Mouse (Mus musculus): ENCODE measurements around the gene Bet1. TPM values are rescaled to one million over a fixed set of nuclear protein-coding genes. Genes with fewer than 3 reads are reported as not detected.

The Bet1 gene
- polyA plus RNA-seq (2016; fragmentation: Nextera tagmentation; extraction: Ambion mirVana), result 49.7 and 56.3 TPM in 2 replicates

- DNase-seq (ENCODE audit: low spot score), result peak; percentile 89
- Histone ChIP-seq H3K4me3 (peak within 1 kb of the TSS; percentile 85), H3K27ac (peak within 1 kb of the TSS; percentile 88), H3K36me3 (no peaks in the 10 kb centered on the region), H3K27me3 (ENCODE audit: insufficient read depth, poor library complexity, severe bottlenecking) (no peaks in the 10 kb centered on the region), H3K4me1 (replicated peaks) (0 out of 2 replicates have a peak, but pooled peaks cover 3% of the 10 kb centered on the region), H3K9me3 (no peaks in the 10 kb centered on the region)
- 2% methylated on average over 24 of the region's 24 CpGs for WGBS
Observed at GRCm38 (mm10) chr6:4086663-4087454, at the start of gene Bet1. Bet1 (minus strand) TSS chr6:4086972.

- Histone ChIP-seq H3K4me3 (no peak overlapping the region), H3K9me3 (no peaks in the 10 kb centered on the region), H3K36me3 (no peaks in the 10 kb centered on the region), H3K27me3 (ENCODE audit: insufficient read depth, poor library complexity, severe bottlenecking) (no peaks in the 10 kb centered on the region), H3K27ac (no peak overlapping the region), H3K4me1 (replicated peaks) (no peaks in the 10 kb centered on the region)
- 78% methylated on average over 7 of the region's 7 CpGs for WGBS
- DNase-seq (ENCODE audit: low spot score), result no peak
Observed at GRCm38 (mm10) chr6:4132239-4132638, 45.5 kb upstream of the Bet1 start.

GRCm38 (mm10) chr6:4131149-4131548 lies 44.4 kb upstream of the Bet1 start:
- Histone ChIP-seq H3K27ac (no peak overlapping the region), H3K36me3 (no peaks in the 10 kb centered on the region), H3K4me1 (replicated peaks) (no peaks in the 10 kb centered on the region), H3K9me3 (no peaks in the 10 kb centered on the region), H3K27me3 (ENCODE audit: insufficient read depth, poor library complexity, severe bottlenecking) (no peaks in the 10 kb centered on the region), H3K4me3 (no peak overlapping the region)
- DNase-seq (ENCODE audit: low spot score), result no peak
- 68% methylated on average over 2 of the region's 2 CpGs for WGBS

- no peak for DNase-seq (ENCODE audit: low spot score)
- Histone ChIP-seq H3K4me3 (no peak overlapping the region), H3K4me1 (replicated peaks) (no peaks in the 10 kb centered on the region), H3K27ac (no peak overlapping the region), H3K36me3 (no peaks in the 10 kb centered on the region), H3K9me3 (no peaks in the 10 kb centered on the region), H3K27me3 (ENCODE audit: insufficient read depth, poor library complexity, severe bottlenecking) (no peaks in the 10 kb centered on the region)
- WGBS, result 95% methylated on average over 1 of the region's 1 CpGs
Observed at GRCm38 (mm10) chr6:4118611-4119010, 31.8 kb upstream of the Bet1 start.

- Histone ChIP-seq H3K9me3 (no peaks in the 10 kb centered on the region), H3K36me3 (no peaks in the 10 kb centered on the region), H3K4me1 (replicated peaks) (0 out of 2 replicates have a peak, but pooled peaks cover 3% of the 10 kb centered on the region), H3K27ac (no peak overlapping the region), H3K27me3 (ENCODE audit: insufficient read depth, poor library complexity, severe bottlenecking) (no peaks in the 10 kb centered on the region), H3K4me3 (no peak overlapping the region)
- no peak for DNase-seq (ENCODE audit: low spot score)
- WGBS, result 85% methylated on average over 2 of the region's 2 CpGs
Observed at GRCm38 (mm10) chr6:4090423-4090822, 3.7 kb upstream of the Bet1 start.

- 89% methylated on average over 6 of the region's 6 CpGs for WGBS
- no peaks in the 10 kb centered on the region for H3K9me3 ChIP-seq
- H3K36me3 ChIP-seq, result no peaks in the 10 kb centered on the region
- no peak for DNase-seq (ENCODE audit: low spot score)
- H3K4me1 ChIP-seq (replicated peaks), result no peaks in the 10 kb centered on the region
- H3K27me3 ChIP-seq (ENCODE audit: insufficient read depth, poor library complexity, severe bottlenecking), result no peaks in the 10 kb centered on the region
- no peak overlapping the region for H3K4me3 ChIP-seq
- no peak overlapping the region for H3K27ac ChIP-seq
Observed at GRCm38 (mm10) chr6:4072281-4072680, 14.5 kb downstream of the Bet1 start.

- Histone ChIP-seq H3K4me3 (no peak overlapping the region), H3K27ac (no peak overlapping the region), H3K9me3 (no peaks in the 10 kb centered on the region), H3K4me1 (replicated peaks) (no peaks in the 10 kb centered on the region), H3K27me3 (ENCODE audit: insufficient read depth, poor library complexity, severe bottlenecking) (no peaks in the 10 kb centered on the region), H3K36me3 (no peaks in the 10 kb centered on the region)
- no peak for DNase-seq (ENCODE audit: low spot score)
Observed at GRCm38 (mm10) chr6:4069714-4070113, 17.1 kb downstream of the Bet1 start.

GRCm38 (mm10) chr6:4054387-4054786 lies 32.4 kb downstream of the Bet1 start:
- Histone ChIP-seq H3K4me3 (no peak overlapping the region), H3K36me3 (no peaks in the 10 kb centered on the region), H3K27me3 (ENCODE audit: insufficient read depth, poor library complexity, severe bottlenecking) (no peaks in the 10 kb centered on the region), H3K4me1 (replicated peaks) (no peaks in the 10 kb centered on the region), H3K27ac (no peak overlapping the region), H3K9me3 (no peaks in the 10 kb centered on the region)
- WGBS, result 90% methylated on average over 4 of the region's 4 CpGs
- no peak for DNase-seq (ENCODE audit: low spot score)

- WGBS, result 71% methylated on average over 1 of the region's 1 CpGs
- Histone ChIP-seq H3K36me3 (no peaks in the 10 kb centered on the region), H3K4me3 (no peak overlapping the region), H3K27ac (no peak overlapping the region), H3K9me3 (no peaks in the 10 kb centered on the region), H3K4me1 (replicated peaks) (no peaks in the 10 kb centered on the region), H3K27me3 (ENCODE audit: insufficient read depth, poor library complexity, severe bottlenecking) (no peaks in the 10 kb centered on the region)
- no peak for DNase-seq (ENCODE audit: low spot score)
Observed at GRCm38 (mm10) chr6:4052843-4053242, 33.9 kb downstream of the Bet1 start.

- H3K9me3 ChIP-seq, result no peaks in the 10 kb centered on the region
Observed at GRCm38 (mm10) chr6:4047200-4047599, 39.6 kb downstream of the Bet1 start.

GRCm38 (mm10) chr6:4041821-4042220 lies 45.0 kb downstream of the Bet1 start:
- no peak overlapping the region for H3K27ac ChIP-seq
- H3K27me3 ChIP-seq (ENCODE audit: insufficient read depth, poor library complexity, severe bottlenecking), result no peaks in the 10 kb centered on the region
- H3K4me3 ChIP-seq, result no peak overlapping the region
- no peaks in the 10 kb centered on the region for H3K4me1 ChIP-seq (replicated peaks)
- 93% methylated on average over 1 of the region's 1 CpGs for WGBS
- no peaks in the 10 kb centered on the region for H3K9me3 ChIP-seq
- no peak for DNase-seq (ENCODE audit: low spot score)
- H3K36me3 ChIP-seq, result no peaks in the 10 kb centered on the region

More at GRCm38 (mm10) chr6:4047200-4047599, 39.6 kb downstream of the Bet1 start:
- H3K4me1 ChIP-seq (replicated peaks), result no peaks in the 10 kb centered on the region
- no peaks in the 10 kb centered on the region for H3K36me3 ChIP-seq
- H3K27me3 ChIP-seq (ENCODE audit: insufficient read depth, poor library complexity, severe bottlenecking), result no peaks in the 10 kb centered on the region
- no peak overlapping the region for H3K27ac ChIP-seq
- no peak overlapping the region for H3K4me3 ChIP-seq
- WGBS, result 95% methylated on average over 1 of the region's 1 CpGs
- no peak for DNase-seq (ENCODE audit: low spot score)

GRCm38 (mm10) chr6:4030956-4031355 lies 55.8 kb downstream of the Bet1 start:
- Histone ChIP-seq H3K4me1 (replicated peaks) (no peaks in the 10 kb centered on the region), H3K27me3 (ENCODE audit: insufficient read depth, poor library complexity, severe bottlenecking) (no peaks in the 10 kb centered on the region), H3K9me3 (no peaks in the 10 kb centered on the region), H3K36me3 (no peaks in the 10 kb centered on the region), H3K4me3 (no peak overlapping the region), H3K27ac (no peak overlapping the region)
- 88% methylated on average over 3 of the region's 3 CpGs for WGBS
- DNase-seq (ENCODE audit: low spot score), result no peak

Data from hindbrain, embryonic 10.5 days (tissue).